Mouse (Mus musculus): ENCODE measurements around the gene Cdhr4.

DNA sequence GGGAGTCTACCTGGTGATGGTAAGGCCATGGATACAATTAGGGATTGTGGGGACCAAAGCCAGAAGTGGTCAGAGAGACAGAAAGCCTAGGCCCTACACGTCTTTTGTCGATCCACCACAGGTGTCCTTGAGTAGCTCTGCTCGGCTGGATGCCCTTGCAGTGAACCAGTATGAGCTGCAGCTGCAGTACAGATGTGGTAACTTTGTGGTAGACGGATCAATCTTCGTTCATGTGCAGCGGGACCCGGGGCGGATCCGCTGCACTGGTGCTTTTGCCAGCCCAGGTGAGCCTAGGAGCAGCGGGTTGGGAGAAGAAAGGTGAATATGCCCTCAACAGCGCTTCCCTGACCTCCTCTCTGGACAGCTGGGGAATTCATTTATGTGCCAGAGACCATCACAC is 716 bp downstream of the Cdhr4 start:
- TF ChIP-seq POLR2A (IDR thresholded peaks at IDR 0.05; ENCODE audit: extremely low read depth, insufficient read depth, low read length) (no peak), CTCF (IDR thresholded peaks at IDR 0.05; ENCODE audit: extremely low read depth, insufficient read depth, low read length) (no peak)
